Mouse (Mus musculus) liver, adult 2 months (tissue): ENCODE results near the gene Ptges2.

Source experiments
- CTCF ChIP-seq: fragments of 200-500 bp; IDR thresholded peaks from 2 replicates; pipeline ENCODE4 v1.5.1; 2011; ENCODE audit warnings: low read depth, low read length, control low read depth
- POLR2A ChIP-seq: fragments of 200-500 bp; IDR thresholded peaks from 2 replicates; pipeline ENCODE4 v1.6.1; 2011; ENCODE audit warnings: low read length, control low read depth; ENCODE audit not compliant: insufficient read depth; ENCODE audit errors: extremely low read depth

GRCm38 (mm10) chr2:32347019-32347418 is 48.7 kb upstream of the Ptges2 start:
- TF ChIP-seq CTCF (no peak), POLR2A (no peak)
